Mouse (Mus musculus): ENCODE results near the gene Eef1a1. TPM values are rescaled to one million over a fixed set of nuclear protein-coding genes. Genes with fewer than 3 reads are reported as not detected.

Gene Eef1a1
- total RNA-seq, 4 experiments from 2014 or later: 830 to 950 (median 884) TPM

Small RNA genes lying within 50 kb of the gene (microRNA-seq; reads per million reads assigned to microRNA genes)
- gene Gm26377: not detected

Other genes starting within 250 kb of the Eef1a1 start
- gene Gm3776, start 232.0 kb downstream of the Eef1a1 start, total RNA-seq (2022): 1 to 10 TPM in 3 of 4 experiments, under 1 TPM in 1; 0.43 to 6.3 (median 2.7) TPM
- gene Gm10639, start 199.2 kb downstream of the Eef1a1 start, total RNA-seq (2022): 1 to 10 TPM in 2 of 4 experiments, under 1 TPM in 1, not detected in 1; 0.73 to 3.2 (median 2.0) TPM
- not detected for gene Omt2a, start 174.4 kb downstream of the Eef1a1 start, total RNA-seq (2022)
- not detected for gene Omt2b, start 161.6 kb downstream of the Eef1a1 start, total RNA-seq (2022)
- gene Gsta2, start 133.4 kb downstream of the Eef1a1 start, total RNA-seq (2022): 1 to 10 TPM; 1.4 to 4.4 (median 2.6) TPM
- not detected for gene Dppa5a, start 121.0 kb downstream of the Eef1a1 start, total RNA-seq (2022)
- not detected for gene Ooep, start 110.4 kb downstream of the Eef1a1 start, total RNA-seq (2022)
- gene Ddx43, start 93.4 kb downstream of the Eef1a1 start, total RNA-seq (2022): not detected
- gene Cgas, start 45.9 kb downstream of the Eef1a1 start, total RNA-seq (2022): under 1 TPM; 0.16 to 0.44 (median 0.28) TPM
- gene Mto1, start 40.9 kb downstream of the Eef1a1 start, total RNA-seq (2022): 10 to 100 TPM; 23.6 to 29.9 (median 27.6) TPM
- gene Gm17324, start 40.4 kb downstream of the Eef1a1 start, total RNA-seq (2022): not detected
- 1 to 10 TPM; 4.5 to 7.4 (median 5.8) TPM for gene Slc17a5, start 98.9 kb upstream of the Eef1a1 start, total RNA-seq (2022)
- 1 to 10 TPM in 1 of 4 experiments, under 1 TPM in 3; 0.50 to 1.2 (median 0.70) TPM for gene Cd109, start 126.4 kb upstream of the Eef1a1 start, total RNA-seq (2022)